Mouse (Mus musculus): ENCODE data around the gene 1700093K21Rik. TPM values are rescaled to one million over a fixed set of nuclear protein-coding genes. Genes with fewer than 3 reads are reported as not detected.
"Not testable (repeated sequence)": the region's sequence is repeated elsewhere in the genome, so short reads cannot be mapped to it uniquely, and the experiment has no call there.

Gene 1700093K21Rik
- polyA plus RNA-seq, 2 experiments: 0.04 TPM; not detected in 1

- Histone ChIP-seq H3K36me3 (replicated peaks; ENCODE audit: control insufficient read depth, insufficient read depth, low read depth) (no peaks in the 10 kb centered on the region), H3K4me1 (replicated peaks; ENCODE audit: control insufficient read depth in 2 of 2, insufficient read depth in 2 of 2, low read length in 1 of 2) (no peaks in the 10 kb centered on the region), H3K27ac (no peak overlapping the region), H3K27me3 (ENCODE audit: control insufficient read depth, insufficient read depth, low read length) (no peaks in the 10 kb centered on the region), H3K4me3 (ENCODE audit: insufficient read depth in 1 of 2, low read depth in 2 of 2, low read length in 2 of 2) (no peak overlapping the region), H3K9me3 (ENCODE audit: control insufficient read depth, low read length) (no peaks in the 10 kb centered on the region), H3K9ac (replicated peaks) (no peak overlapping the region), H3K4me2 (ENCODE audit: low read depth) (no peak overlapping the region)
- DNase-seq (ENCODE audit: low read depth in 3 of 3, low spot score in 3 of 3) (no peak), ATAC-seq (ENCODE audit: insufficient read depth) (no peak)
- TF ChIP-seq EP300 (IDR thresholded peaks at IDR 0.05; ENCODE audit: low read depth) (no peak), CTCF (IDR thresholded peaks at IDR 0.05; ENCODE audit: low read depth) (no peak)
- 68% methylated on average over 3 of the region's 3 CpGs for WGBS (ENCODE audit: insufficient replicate concordance)
Observed at GRCm38 (mm10) chr11:23518981-23519380, 2.0 kb downstream of the 1700093K21Rik start.

DNA sequence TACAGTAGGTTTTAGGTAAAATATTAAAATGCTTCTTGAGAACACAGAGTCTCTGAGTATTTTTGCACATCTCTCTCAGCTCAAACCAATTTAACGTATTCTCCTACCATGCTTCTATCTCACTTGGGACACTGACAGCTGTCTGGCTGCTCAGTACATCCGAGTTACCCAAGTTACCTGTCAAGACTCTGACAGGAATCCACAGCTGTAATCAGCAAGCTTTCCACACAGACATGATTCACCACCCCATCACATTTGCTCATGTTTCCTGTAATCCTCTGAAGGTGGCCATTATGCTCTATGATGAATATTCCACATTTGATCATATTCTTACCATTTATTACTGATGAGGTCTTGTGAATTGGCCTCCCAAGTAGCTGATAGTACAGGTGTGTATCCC lies 5.6 kb downstream of the 1700093K21Rik start:
- H3K36me3 ChIP-seq (replicated peaks; ENCODE audit: control insufficient read depth, insufficient read depth, low read depth): no peaks in the 10 kb centered on the region
- no peaks in the 10 kb centered on the region for H3K27me3 ChIP-seq (ENCODE audit: control insufficient read depth, insufficient read depth, low read length)
- no peak overlapping the region for H3K4me2 ChIP-seq (ENCODE audit: low read depth)
- H3K9me3 ChIP-seq (ENCODE audit: control insufficient read depth, low read length): no peaks in the 10 kb centered on the region
- DNase-seq (ENCODE audit: low read depth in 3 of 3, low spot score in 3 of 3): no peak
- H3K4me1 ChIP-seq (replicated peaks; ENCODE audit: control insufficient read depth in 2 of 2, insufficient read depth in 2 of 2, low read length in 1 of 2): no peaks in the 10 kb centered on the region
- WGBS (ENCODE audit: insufficient replicate concordance): 49% methylated on average over 2 of the region's 2 CpGs
- H3K27ac ChIP-seq: no peak overlapping the region
- H3K9ac ChIP-seq (replicated peaks): no peak overlapping the region
- H3K4me3 ChIP-seq (ENCODE audit: insufficient read depth in 1 of 2, low read depth in 2 of 2, low read length in 2 of 2): no peak overlapping the region
- TF ChIP-seq EP300 (IDR thresholded peaks at IDR 0.05; ENCODE audit: low read depth) (no peak), CTCF (IDR thresholded peaks at IDR 0.05; ENCODE audit: low read depth) (no peak)
- no peak for ATAC-seq (ENCODE audit: insufficient read depth)

DNA sequence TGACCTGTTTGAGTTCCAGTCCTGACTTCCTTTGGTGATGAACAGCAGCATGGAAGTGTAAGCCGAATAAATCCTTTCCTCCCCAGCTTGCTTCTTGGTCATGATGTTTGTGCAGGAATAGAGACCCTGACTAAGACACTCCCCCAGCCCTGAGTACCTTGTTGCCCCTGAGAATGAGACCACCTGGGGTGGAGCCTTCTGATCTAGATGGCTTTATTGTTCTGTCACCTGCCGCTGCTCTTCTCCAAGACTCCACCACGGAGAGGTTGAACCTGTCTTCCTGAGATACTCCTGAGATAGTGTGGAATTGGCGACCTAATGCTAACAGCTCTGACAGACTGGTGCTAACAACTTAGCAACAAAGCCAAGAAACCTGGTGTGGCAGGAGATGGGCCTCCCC lies 6.2 kb downstream of the 1700093K21Rik start:
- not testable (repeated sequence) for H3K4me2 ChIP-seq (ENCODE audit: low read depth); ATAC-seq (ENCODE audit: insufficient read depth); H3K27ac ChIP-seq; H3K27me3 ChIP-seq (ENCODE audit: control insufficient read depth, insufficient read depth, low read length); H3K9me3 ChIP-seq (ENCODE audit: control insufficient read depth, low read length); H3K36me3 ChIP-seq (replicated peaks; ENCODE audit: control insufficient read depth, insufficient read depth, low read depth); DNase-seq (ENCODE audit: low read depth in 3 of 3, low spot score in 3 of 3); H3K4me3 ChIP-seq (ENCODE audit: insufficient read depth in 1 of 2, low read depth in 2 of 2, low read length in 2 of 2); H3K9ac ChIP-seq (replicated peaks); H3K4me1 ChIP-seq (replicated peaks; ENCODE audit: control insufficient read depth in 2 of 2, insufficient read depth in 2 of 2, low read length in 1 of 2)
- WGBS (ENCODE audit: insufficient replicate concordance): 37% methylated on average over 4 of the region's 4 CpGs

- H3K4me2 ChIP-seq (ENCODE audit: low read depth); H3K4me1 ChIP-seq (replicated peaks; ENCODE audit: control insufficient read depth in 2 of 2, insufficient read depth in 2 of 2, low read length in 1 of 2); H3K36me3 ChIP-seq (replicated peaks; ENCODE audit: control insufficient read depth, insufficient read depth, low read depth); H3K9ac ChIP-seq (replicated peaks); H3K27ac ChIP-seq; H3K4me3 ChIP-seq (ENCODE audit: insufficient read depth in 1 of 2, low read depth in 2 of 2, low read length in 2 of 2); ATAC-seq (ENCODE audit: insufficient read depth); DNase-seq (ENCODE audit: low read depth in 3 of 3, low spot score in 3 of 3); H3K9me3 ChIP-seq (ENCODE audit: control insufficient read depth, low read length); H3K27me3 ChIP-seq (ENCODE audit: control insufficient read depth, insufficient read depth, low read length): not testable (repeated sequence)
- 66% methylated on average over 5 of the region's 5 CpGs for WGBS (ENCODE audit: insufficient replicate concordance)
Observed at GRCm38 (mm10) chr11:23504801-23505200, 16.2 kb downstream of the 1700093K21Rik start.

DNA sequence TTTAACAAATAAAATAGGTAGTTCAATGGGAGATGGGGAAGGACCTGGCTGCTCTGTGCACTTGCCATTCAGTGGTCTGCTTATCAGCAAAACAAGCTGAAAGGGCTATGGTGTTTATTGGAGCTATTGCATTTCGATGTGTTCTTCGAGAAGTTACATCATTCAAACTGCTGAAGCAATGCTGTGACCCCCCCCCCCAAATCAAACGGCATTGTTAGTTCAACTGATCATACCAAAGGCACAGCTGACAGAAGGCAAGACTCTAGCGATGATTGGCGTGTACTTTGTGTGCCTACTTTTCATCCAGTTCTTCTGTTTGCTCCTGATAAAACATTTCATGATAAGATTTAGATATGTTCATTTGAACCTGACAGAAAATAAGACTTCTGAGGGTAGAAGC lies 22.3 kb downstream of the 1700093K21Rik start:
- WGBS (ENCODE audit: insufficient replicate concordance): 9% methylated on average over 5 of the region's 5 CpGs
- no peak for TF ChIP-seq CTCF (IDR thresholded peaks at IDR 0.05; ENCODE audit: low read depth)
- no peak for TF ChIP-seq EP300 (IDR thresholded peaks at IDR 0.05; ENCODE audit: low read depth)
- no peaks in the 10 kb centered on the region for H3K9me3 ChIP-seq (ENCODE audit: control insufficient read depth, low read length)
- H3K27me3 ChIP-seq (ENCODE audit: control insufficient read depth, insufficient read depth, low read length): no peaks in the 10 kb centered on the region
- H3K27ac ChIP-seq: no peak overlapping the region
- peak overlapping the region; percentile 61 to 62 for H3K4me3 ChIP-seq (ENCODE audit: insufficient read depth in 1 of 2, low read depth in 2 of 2, low read length in 2 of 2)
- no peak for ATAC-seq (ENCODE audit: insufficient read depth)
- peak overlapping the region; percentile 51 for H3K9ac ChIP-seq (replicated peaks)
- peaks cover 15 to 16% of the 10 kb centered on the region in 2 experiments for H3K4me1 ChIP-seq (replicated peaks; ENCODE audit: control insufficient read depth in 2 of 2, insufficient read depth in 2 of 2, low read length in 1 of 2)
- H3K36me3 ChIP-seq (replicated peaks; ENCODE audit: control insufficient read depth, insufficient read depth, low read depth): no peaks in the 10 kb centered on the region; the same call in none of the 2 replicates
- DNase-seq (ENCODE audit: low read depth in 3 of 3, low spot score in 3 of 3): peak in 2 of 3 experiments; percentile 23 to 28
- H3K4me2 ChIP-seq (ENCODE audit: low read depth): peak overlapping the region; percentile 76
